Mouse (Mus musculus): ENCODE measurements around the gene Gm21028. TPM values are rescaled to one million over a fixed set of nuclear protein-coding genes. Genes with fewer than 3 reads are reported as not detected.
"Not testable (repeated sequence)": the region's sequence is repeated elsewhere in the genome, so short reads cannot be mapped to it uniquely, and the experiment has no call there.

Gene Gm21028
- total RNA-seq (2014; rRNA removed): not detected in 2 replicates
- not detected in 2 replicates for polyA plus RNA-seq (2015; fragmentation: Nextera tagmentation; extraction: Ambion mirVana)

- no peak for TF ChIP-seq CTCF (IDR thresholded peaks at IDR 0.05; ENCODE audit: low read depth)
Measured at GRCm38 (mm10) chr7:42578488-42578887, at the start of gene Gm21028. Gene Gm21028 (minus strand): TSS chr7:42578588.

DNA sequence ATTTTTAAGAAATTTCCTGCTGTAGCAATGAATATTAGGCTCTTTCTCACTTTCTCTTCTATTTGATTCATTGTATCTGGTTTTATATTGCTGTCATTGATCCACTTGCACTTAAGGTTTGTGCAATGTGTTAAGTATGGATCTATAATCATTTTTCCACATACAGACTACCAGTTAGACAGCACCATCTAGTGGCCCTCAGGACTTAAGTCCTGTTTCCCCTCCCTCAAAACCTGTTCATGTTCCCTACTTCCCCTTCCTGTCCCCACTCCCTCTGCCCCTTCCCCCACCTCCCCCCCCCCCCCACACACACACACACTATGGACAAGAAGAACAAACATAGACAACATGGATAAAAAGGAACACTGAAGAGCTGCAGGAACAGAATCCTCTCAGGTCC lies 17.3 kb upstream of the Gm21028 start:
- not testable (repeated sequence) for H3K4me3 ChIP-seq (ENCODE audit: low read depth, low read length); H3K4me2 ChIP-seq (ENCODE audit: low read depth); H3K9ac ChIP-seq; H3K27ac ChIP-seq (ENCODE audit: low read depth, low read length); H3K27me3 ChIP-seq (ENCODE audit: insufficient read depth, low read length); H3K4me1 ChIP-seq (ENCODE audit: insufficient read depth); DNase-seq; H3K9me3 ChIP-seq (ENCODE audit: low read length); ATAC-seq; H3K36me3 ChIP-seq (ENCODE audit: insufficient read depth)

More at GRCm38 (mm10) chr7:42578488-42578887, at the start of gene Gm21028:
- no peaks in the 10 kb centered on the region for H3K36me3 ChIP-seq (ENCODE audit: insufficient read depth)
- no peak within 1 kb of the TSS for H3K9ac ChIP-seq
- no peak within 1 kb of the TSS for H3K4me3 ChIP-seq (ENCODE audit: low read depth, low read length)
- no peak within 1 kb of the TSS for H3K27ac ChIP-seq (ENCODE audit: low read depth, low read length)
- H3K9me3 ChIP-seq (ENCODE audit: low read length): peaks cover 36% of the 10 kb centered on the region
- H3K4me1 ChIP-seq (ENCODE audit: insufficient read depth): no peaks in the 10 kb centered on the region
- H3K27me3 ChIP-seq (ENCODE audit: insufficient read depth, low read length): no peaks in the 10 kb centered on the region
- H3K4me2 ChIP-seq (ENCODE audit: low read depth): no peak within 1 kb of the TSS
- DNase-seq: no peak
- ATAC-seq: no peak
- 95% methylated on average over 5 of the region's 5 CpGs for WGBS

- H3K27me3 ChIP-seq (ENCODE audit: insufficient read depth, low read length); H3K36me3 ChIP-seq (ENCODE audit: insufficient read depth); H3K4me3 ChIP-seq (ENCODE audit: low read depth, low read length); DNase-seq; H3K9me3 ChIP-seq (ENCODE audit: low read length); H3K4me1 ChIP-seq (ENCODE audit: insufficient read depth); ATAC-seq; H3K4me2 ChIP-seq (ENCODE audit: low read depth); H3K27ac ChIP-seq (ENCODE audit: low read depth, low read length); H3K9ac ChIP-seq: not testable (repeated sequence)
- 93% methylated on average over 11 of the region's 11 CpGs for WGBS
Measured at GRCm38 (mm10) chr7:42592413-42592812, 14.0 kb upstream of the Gm21028 start, which contains the start of gene Zfp977. Gene Zfp977 (minus strand): TSS chr7:42592547.

DNA sequence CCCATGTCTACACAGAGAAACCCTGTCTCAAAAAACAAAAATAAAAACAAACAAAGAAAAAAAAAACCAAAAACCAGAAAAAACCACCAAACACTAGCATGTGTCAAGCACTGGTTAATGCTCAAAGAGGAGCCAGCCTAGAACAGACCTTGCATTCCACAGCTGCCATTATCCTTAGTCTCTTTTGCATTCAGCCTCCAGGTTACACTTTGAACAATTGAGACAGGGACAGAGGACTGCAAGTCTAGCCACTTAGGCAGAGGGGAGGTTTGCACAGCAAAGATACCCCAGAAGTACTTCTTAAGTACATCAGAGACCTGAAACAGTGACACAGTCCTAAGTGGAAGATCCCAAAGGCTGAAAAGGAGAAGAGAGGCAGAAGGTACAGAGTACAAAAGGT lies 12.9 kb upstream of the Gm21028 start:
- not testable (repeated sequence) for H3K36me3 ChIP-seq (ENCODE audit: insufficient read depth); H3K4me2 ChIP-seq (ENCODE audit: low read depth); H3K27me3 ChIP-seq (ENCODE audit: insufficient read depth, low read length); H3K9me3 ChIP-seq (ENCODE audit: low read length); H3K4me3 ChIP-seq (ENCODE audit: low read depth, low read length); ATAC-seq; H3K4me1 ChIP-seq (ENCODE audit: insufficient read depth); H3K27ac ChIP-seq (ENCODE audit: low read depth, low read length); H3K9ac ChIP-seq; DNase-seq

GRCm38 (mm10) chr7:42551766-42552165 lies 26.6 kb downstream of the Gm21028 start:
- Histone ChIP-seq H3K9me3 (ENCODE audit: low read length) (peaks cover 1% of the 10 kb centered on the region; the same call in 1 of the 2 replicates), H3K4me3 (ENCODE audit: low read depth, low read length) (no peak overlapping the region), H3K27me3 (ENCODE audit: insufficient read depth, low read length) (no peaks in the 10 kb centered on the region), H3K4me2 (ENCODE audit: low read depth) (no peak overlapping the region), H3K36me3 (ENCODE audit: insufficient read depth) (no peaks in the 10 kb centered on the region), H3K9ac (no peak overlapping the region), H3K4me1 (ENCODE audit: insufficient read depth) (no peaks in the 10 kb centered on the region), H3K27ac (ENCODE audit: low read depth, low read length) (no peak overlapping the region)
- ATAC-seq (no peak), DNase-seq (no peak)
- TF ChIP-seq CTCF (IDR thresholded peaks at IDR 0.05; ENCODE audit: low read depth): no peak
- WGBS: 84% methylated on average over 3 of the region's 3 CpGs

Small RNA genes lying within 50 kb of the gene (microRNA-seq; reads per million reads assigned to microRNA genes)
- 0 reads per million in 2 experiments for gene Gm24938

Other genes starting within 250 kb of the Gm21028 start
- 0.23 TPM in 1 of 2 replicates, not detected in the other for gene 4933421I07Rik, start 130.5 kb downstream of the Gm21028 start, total RNA-seq (2014; rRNA removed)
- gene 4933421I07Rik, start 130.5 kb downstream of the Gm21028 start, polyA plus RNA-seq (2015; fragmentation: Nextera tagmentation; extraction: Ambion mirVana): not detected in 2 replicates
- gene Zfp141, start 72.8 kb downstream of the Gm21028 start, total RNA-seq (2014; rRNA removed): 22.3 and 29.0 TPM in 2 replicates
- 8.4 and 9.9 TPM in 2 replicates for gene Zfp141, start 72.8 kb downstream of the Gm21028 start, polyA plus RNA-seq (2015; fragmentation: Nextera tagmentation; extraction: Ambion mirVana)
- gene Zfp977, start 14.0 kb upstream of the Gm21028 start, total RNA-seq (2014; rRNA removed): 1.0 and 3.5 TPM in 2 replicates
- 0.98 and 1.1 TPM in 2 replicates for gene Zfp977, start 14.0 kb upstream of the Gm21028 start, polyA plus RNA-seq (2015; fragmentation: Nextera tagmentation; extraction: Ambion mirVana)
- 2.7 TPM in 2 replicates for gene Zfp976, start 64.0 kb upstream of the Gm21028 start, total RNA-seq (2014; rRNA removed)
- gene Zfp976, start 64.0 kb upstream of the Gm21028 start, polyA plus RNA-seq (2015; fragmentation: Nextera tagmentation; extraction: Ambion mirVana): 1.8 and 2.0 TPM in 2 replicates
- gene Zfp975, start 114.2 kb upstream of the Gm21028 start, total RNA-seq (2014; rRNA removed): 2.9 and 6.7 TPM in 2 replicates
- gene Zfp975, start 114.2 kb upstream of the Gm21028 start, polyA plus RNA-seq (2015; fragmentation: Nextera tagmentation; extraction: Ambion mirVana): 3.3 and 6.0 TPM in 2 replicates
- gene Gm17067, start 148.4 kb upstream of the Gm21028 start, total RNA-seq (2014; rRNA removed): not detected in 2 replicates
- gene Gm17067, start 148.4 kb upstream of the Gm21028 start, polyA plus RNA-seq (2015; fragmentation: Nextera tagmentation; extraction: Ambion mirVana): not detected in 2 replicates
- not detected in 2 replicates for gene Vmn2r62, start 214.9 kb upstream of the Gm21028 start, total RNA-seq (2014; rRNA removed)
- not detected in 2 replicates for gene Vmn2r62, start 214.9 kb upstream of the Gm21028 start, polyA plus RNA-seq (2015; fragmentation: Nextera tagmentation; extraction: Ambion mirVana)